Mouse (Mus musculus): ENCODE results near the gene Tmed1. TPM values are rescaled to one million over a fixed set of nuclear protein-coding genes. Genes with fewer than 3 reads are reported as not detected.
"Not testable (repeated sequence)": the region's sequence is repeated elsewhere in the genome, so short reads cannot be mapped to it uniquely, and the experiment has no call there.

Gene Tmed1
- polyA plus RNA-seq, 1 experiment from 2014 or later = 123 TPM

- Histone ChIP-seq H3K9ac (peak overlapping the region; percentile 72), H3K4me3 (peak overlapping the region; percentile 42), H3K36me3 (peaks cover 44% of the 10 kb centered on the region), H3K27ac (peak overlapping the region; percentile 99), H3K4me2 (peak overlapping the region; percentile 69), H3K27me3 (no peaks in the 10 kb centered on the region), H3K4me1 (peaks cover 50% of the 10 kb centered on the region), H3K9me3 (no peaks in the 10 kb centered on the region)
- ATAC-seq (ENCODE audit: insufficient number of reproducible peaks, insufficient read depth, low FRiP score, low TSS enrichment, low read depth) = no peak
- 79% methylated on average over 2 of the region's 2 CpGs for WGBS
Measured at GRCm38 (mm10) chr9:21497664-21498063, 12.4 kb downstream of the Tmed1 start.

DNA sequence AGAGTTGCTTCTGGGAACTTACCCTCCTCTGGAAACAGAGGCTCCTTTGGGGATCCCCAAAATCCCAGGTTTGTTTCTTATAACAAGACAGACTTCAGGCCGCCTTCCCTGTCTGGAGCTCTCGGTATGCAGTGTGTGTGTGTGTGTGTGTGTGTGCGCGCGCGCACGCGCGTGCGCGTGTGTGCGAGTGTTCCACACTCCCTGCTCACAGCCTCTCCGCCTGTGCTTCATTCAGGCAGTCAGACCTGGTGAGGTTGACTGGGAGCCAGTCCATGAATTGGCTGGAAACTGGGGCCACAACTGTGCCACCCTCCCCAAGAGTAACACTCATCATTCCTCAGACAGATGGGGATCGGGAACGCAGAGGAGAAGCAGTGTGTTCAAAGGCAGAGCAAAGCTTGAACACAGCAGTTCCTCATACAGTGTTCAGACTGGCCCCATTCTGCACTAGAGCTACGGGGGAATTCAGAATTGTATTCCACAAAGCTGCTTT, 13.0 kb downstream of the Tmed1 start:
- no peak; the same call in 1 of the 2 replicates for ATAC-seq (ENCODE audit: insufficient number of reproducible peaks, insufficient read depth, low FRiP score, low TSS enrichment, low read depth)
- 48% methylated on average over 16 of the region's 16 CpGs for WGBS
- Histone ChIP-seq H3K4me1 (peaks cover 51% of the 10 kb centered on the region), H3K4me3 (peak overlapping the region; percentile 42), H3K27me3 (no peaks in the 10 kb centered on the region), H3K36me3 (peaks cover 44% of the 10 kb centered on the region), H3K4me2 (peak overlapping the region; percentile 69), H3K9me3 (no peaks in the 10 kb centered on the region), H3K9ac (peak overlapping the region; percentile 72), H3K27ac (peak overlapping the region; percentile 99)

- peak overlapping the region; percentile 69 for H3K4me2 ChIP-seq
- no peaks in the 10 kb centered on the region for H3K27me3 ChIP-seq
- peak overlapping the region; percentile 42 for H3K4me3 ChIP-seq
- WGBS = 33% methylated on average over 19 of the region's 19 CpGs
- no peaks in the 10 kb centered on the region for H3K9me3 ChIP-seq
- H3K9ac ChIP-seq = peak overlapping the region; percentile 72
- H3K36me3 ChIP-seq = peaks cover 48% of the 10 kb centered on the region
- peak; percentile 86 for ATAC-seq (ENCODE audit: insufficient number of reproducible peaks, insufficient read depth, low FRiP score, low TSS enrichment, low read depth)
- peak overlapping the region; percentile 99 for H3K27ac ChIP-seq
- H3K4me1 ChIP-seq = peaks cover 51% of the 10 kb centered on the region
Measured at GRCm38 (mm10) chr9:21496308-21497049, 13.6 kb downstream of the Tmed1 start.

DNA sequence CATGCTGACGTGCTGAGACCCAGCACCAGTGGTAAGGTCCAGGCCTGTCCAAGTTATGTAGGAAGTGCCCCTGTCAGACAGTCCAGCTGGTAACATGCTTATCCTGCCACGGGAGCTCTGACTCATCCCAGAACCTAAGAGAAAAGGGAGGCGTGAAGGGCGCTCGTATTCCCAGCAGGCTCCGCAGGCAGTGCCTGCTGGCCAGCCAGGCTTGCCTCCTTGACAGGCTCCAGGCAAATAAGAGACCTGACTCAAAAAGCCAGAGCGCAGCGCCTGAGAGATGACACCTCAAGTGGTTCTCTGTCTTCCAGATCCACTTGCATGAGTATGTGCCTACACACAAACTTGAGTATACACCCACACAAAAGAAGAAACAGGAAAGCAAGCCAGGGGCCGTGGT, 15.3 kb downstream of the Tmed1 start:
- peak overlapping the region; percentile 99; the same call in 1 of the 2 replicates for H3K27ac ChIP-seq
- no peaks in the 10 kb centered on the region for H3K9me3 ChIP-seq
- peaks cover 49% of the 10 kb centered on the region for H3K36me3 ChIP-seq
- H3K9ac ChIP-seq = peak overlapping the region; percentile 72
- 74% methylated on average over 9 of the region's 9 CpGs for WGBS
- peak overlapping the region; percentile 69 for H3K4me2 ChIP-seq
- ATAC-seq (ENCODE audit: insufficient number of reproducible peaks, insufficient read depth, low FRiP score, low TSS enrichment, low read depth) = no peak
- H3K27me3 ChIP-seq = no peaks in the 10 kb centered on the region
- peak overlapping the region; percentile 42 for H3K4me3 ChIP-seq
- peaks cover 51% of the 10 kb centered on the region for H3K4me1 ChIP-seq

GRCm38 (mm10) chr9:21493907-21494306, 16.1 kb downstream of the Tmed1 start:
- peak overlapping the region; percentile 72; the same call in 1 of the 2 replicates for H3K9ac ChIP-seq
- peaks cover 51% of the 10 kb centered on the region for H3K4me1 ChIP-seq
- H3K4me3 ChIP-seq = no peak overlapping the region
- no peaks in the 10 kb centered on the region for H3K27me3 ChIP-seq
- no peak overlapping the region for H3K27ac ChIP-seq
- no peaks in the 10 kb centered on the region for H3K9me3 ChIP-seq
- H3K4me2 ChIP-seq = peak overlapping the region; percentile 69
- WGBS = 52% methylated on average over 2 of the region's 2 CpGs
- no peak for ATAC-seq (ENCODE audit: insufficient number of reproducible peaks, insufficient read depth, low FRiP score, low TSS enrichment, low read depth)
- peaks cover 49% of the 10 kb centered on the region for H3K36me3 ChIP-seq

- no peak overlapping the region for H3K9ac ChIP-seq
- H3K4me2 ChIP-seq = no peak overlapping the region
- H3K4me1 ChIP-seq = peaks cover 29% of the 10 kb centered on the region
- ATAC-seq (ENCODE audit: insufficient number of reproducible peaks, insufficient read depth, low FRiP score, low TSS enrichment, low read depth) = no peak
- H3K27me3 ChIP-seq = no peaks in the 10 kb centered on the region
- peaks cover 73% of the 10 kb centered on the region for H3K36me3 ChIP-seq
- H3K27ac ChIP-seq = no peak overlapping the region
- H3K4me3 ChIP-seq = no peak overlapping the region
- WGBS = 87% methylated on average over 9 of the region's 9 CpGs
- H3K9me3 ChIP-seq = no peaks in the 10 kb centered on the region
Measured at GRCm38 (mm10) chr9:21490696-21491095, 19.4 kb downstream of the Tmed1 start.

DNA sequence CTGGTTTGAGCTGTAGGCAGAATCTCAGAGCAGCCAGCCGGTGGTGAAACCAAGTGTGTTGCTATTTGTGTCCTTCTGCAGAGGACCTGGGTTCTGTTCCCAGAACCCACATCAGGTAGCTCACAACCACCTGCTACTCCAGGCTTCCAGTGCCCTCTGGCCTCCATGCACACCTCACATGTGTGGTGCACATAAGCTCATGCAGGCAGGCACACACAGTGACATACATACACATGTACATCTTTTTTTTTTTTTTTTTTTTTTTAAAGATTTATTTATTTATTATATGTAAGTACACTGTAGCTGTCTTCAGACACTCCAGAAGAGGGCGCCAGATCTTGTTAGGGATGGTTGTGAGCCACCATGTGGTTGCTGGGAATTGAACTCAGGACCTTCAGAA, 21.8 kb downstream of the Tmed1 start:
- WGBS = 82% methylated on average over 1 of the region's 2 CpGs
- not testable (repeated sequence) for H3K4me2 ChIP-seq
- peaks cover 80% of the 10 kb centered on the region for H3K36me3 ChIP-seq

GRCm38 (mm10) chr9:21484065-21484464, 26.0 kb downstream of the Tmed1 start:
- H3K9me3 ChIP-seq = no peaks in the 10 kb centered on the region
- H3K4me1 ChIP-seq = no peaks in the 10 kb centered on the region
- no peak overlapping the region for H3K27ac ChIP-seq
- no peaks in the 10 kb centered on the region for H3K27me3 ChIP-seq
- 92% methylated on average over 4 of the region's 4 CpGs for WGBS
- ATAC-seq (ENCODE audit: insufficient number of reproducible peaks, insufficient read depth, low FRiP score, low TSS enrichment, low read depth) = no peak
- peaks cover 93% of the 10 kb centered on the region for H3K36me3 ChIP-seq
- no peak overlapping the region for H3K4me3 ChIP-seq
- H3K4me2 ChIP-seq = no peak overlapping the region
- no peak overlapping the region for H3K9ac ChIP-seq

More for the DNA sequence above, 21.8 kb downstream of the Tmed1 start:
- not testable (repeated sequence) for H3K4me3 ChIP-seq; H3K4me1 ChIP-seq; H3K27me3 ChIP-seq; H3K9me3 ChIP-seq; H3K9ac ChIP-seq; ATAC-seq (ENCODE audit: insufficient number of reproducible peaks, insufficient read depth, low FRiP score, low TSS enrichment, low read depth); H3K27ac ChIP-seq

- no peak overlapping the region for H3K4me3 ChIP-seq
- 96% methylated on average over 6 of the region's 6 CpGs for WGBS
- H3K4me1 ChIP-seq = no peaks in the 10 kb centered on the region
- H3K36me3 ChIP-seq = peaks cover 98% of the 10 kb centered on the region
- H3K9ac ChIP-seq = no peak overlapping the region
- no peak overlapping the region for H3K27ac ChIP-seq
- H3K9me3 ChIP-seq = peaks cover 7% of the 10 kb centered on the region
- H3K27me3 ChIP-seq = no peaks in the 10 kb centered on the region
- no peak overlapping the region for H3K4me2 ChIP-seq
- no peak for ATAC-seq (ENCODE audit: insufficient number of reproducible peaks, insufficient read depth, low FRiP score, low TSS enrichment, low read depth)
Measured at GRCm38 (mm10) chr9:21477707-21478106, 32.3 kb downstream of the Tmed1 start.

DNA sequence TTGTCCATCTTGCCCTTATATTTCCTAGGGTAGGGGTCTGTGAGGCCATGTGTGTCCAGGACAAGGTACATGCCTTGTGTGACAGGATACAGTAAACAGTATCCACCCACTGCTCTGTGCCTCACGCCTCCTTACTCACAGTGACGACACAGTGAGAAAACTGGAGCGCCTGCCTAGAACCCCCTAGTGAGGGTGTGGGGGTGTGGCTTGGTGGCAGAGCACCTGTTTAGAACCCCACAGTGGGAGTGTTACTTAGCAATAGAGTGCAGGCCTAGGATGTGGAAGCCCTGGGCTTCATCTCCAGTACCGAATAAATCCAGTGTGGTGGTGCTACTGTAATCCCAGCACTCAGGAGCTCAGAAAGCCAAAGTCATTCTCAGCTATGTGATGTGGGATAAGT, 37.1 kb downstream of the Tmed1 start:
- 87% methylated on average over 4 of the region's 4 CpGs for WGBS
- Histone ChIP-seq H3K4me3 (no peak overlapping the region), H3K9me3 (peaks cover 5% of the 10 kb centered on the region), H3K36me3 (peaks cover 95% of the 10 kb centered on the region), H3K9ac (no peak overlapping the region), H3K27ac (no peak overlapping the region), H3K27me3 (no peaks in the 10 kb centered on the region), H3K4me2 (no peak overlapping the region), H3K4me1 (no peaks in the 10 kb centered on the region)
- no peak for ATAC-seq (ENCODE audit: insufficient number of reproducible peaks, insufficient read depth, low FRiP score, low TSS enrichment, low read depth)

GRCm38 (mm10) chr9:21469032-21470024, 40.7 kb downstream of the Tmed1 start:
- Histone ChIP-seq H3K27me3 (no peaks in the 10 kb centered on the region), H3K9me3 (no peaks in the 10 kb centered on the region), H3K4me1 (no peaks in the 10 kb centered on the region), H3K9ac (no peak overlapping the region), H3K4me3 (no peak overlapping the region), H3K27ac (no peak overlapping the region), H3K36me3 (peaks cover 88% of the 10 kb centered on the region), H3K4me2 (no peak overlapping the region)
- no peak for ATAC-seq (ENCODE audit: insufficient number of reproducible peaks, insufficient read depth, low FRiP score, low TSS enrichment, low read depth)
- WGBS = 88% methylated on average over 20 of the region's 20 CpGs

All from embryonic facial prominence, embryonic 13.5 days (tissue).